Mouse (Mus musculus) lung, embryonic 15.5 days (tissue): ENCODE data around the gene Sart3. TPM values are rescaled to one million over a fixed set of nuclear protein-coding genes. Genes with fewer than 3 reads are reported as not detected.

Experiments used
- ATAC-seq: fragments of 200-750 bp; cut with Nextera tagmentation; 2 replicates; pipeline ENCODE4 v1.8.0; 2017; ENCODE audit warnings: moderate number of reproducible peaks, borderline replicate concordance; ENCODE audit not compliant: low FRiP score, low TSS enrichment; ENCODE audit errors: extremely low read depth
- H3K27ac ChIP-seq: fragments of 300-500 bp; sonication (generic); 2 replicates; pipeline ENCODE4 v1.5.1; 2015; ENCODE audit warnings: moderate library complexity, mild to moderate bottlenecking, inconsistent platforms
- H3K27me3 ChIP-seq: fragments of 300-500 bp; sonication (generic); 2 replicates; pipeline ENCODE4 v1.6.1; 2015; ENCODE audit warnings: inconsistent platforms
- H3K36me3 ChIP-seq: fragments of 300-500 bp; sonication (generic); 2 replicates; pipeline ENCODE4 v1.6.1; 2015; ENCODE audit warnings: inconsistent platforms
- H3K4me1 ChIP-seq: fragments of 300-500 bp; sonication (generic); 2 replicates; pipeline ENCODE4 v1.6.1; 2015; ENCODE audit warnings: inconsistent platforms
- H3K4me2 ChIP-seq: fragments of 300-500 bp; sonication (generic); 2 replicates; pipeline ENCODE4 v1.6.1; 2015; ENCODE audit warnings: inconsistent platforms, mild to moderate bottlenecking, moderate library complexity
- H3K4me3 ChIP-seq: fragments of 300-500 bp; sonication (generic); 2 replicates; pipeline ENCODE4 v1.5.1; 2015; ENCODE audit warnings: mild to moderate bottlenecking, inconsistent platforms
- H3K9ac ChIP-seq: fragments of 300-500 bp; sonication (generic); 2 replicates; pipeline ENCODE4 v1.6.1; 2015; ENCODE audit warnings: inconsistent platforms
- H3K9me3 ChIP-seq: fragments of 300-500 bp; sonication (generic); 2 replicates; pipeline ENCODE4 v1.6.1; 2016; ENCODE audit warnings: inconsistent platforms
- WGBS: fragments of 180-500 bp; shearing (Covaris S2); methylation state at CpG from one replicate; pipeline ENCODE4 v1.1.7; 2015; 5-methylcytosine and 5-hydroxymethylcytosine counted together
- polyA plus RNA-seq: library from polyadenylated mRNA; unstranded; fragments of >200 nt; fragmentation: Nextera tagmentation; extraction: Ambion mirVana; gene quantifications from 2 replicates; pipeline ENCODE4 v1.2.1, GENCODE M21; 2015

Gene Sart3
- polyA plus RNA-seq, 1 experiment from 2014 or later, result 58.8 TPM

- Histone ChIP-seq H3K9ac (no peak overlapping the region), H3K4me1 (peaks cover 17% of the 10 kb centered on the region)
- peak; percentile 81 for ATAC-seq
Observed at GRCm38 (mm10) chr5:113755347-113756030, 16.8 kb downstream of the Sart3 start.

GRCm38 (mm10) chr5:113751521-113752157 lies 20.7 kb downstream of the Sart3 start:
- Histone ChIP-seq H3K36me3 (peaks cover 89% of the 10 kb centered on the region), H3K9ac (no peak overlapping the region), H3K9me3 (no peaks in the 10 kb centered on the region), H3K27me3 (no peaks in the 10 kb centered on the region), H3K4me1 (peaks cover 12% of the 10 kb centered on the region), H3K4me2 (no peak overlapping the region), H3K27ac (no peak overlapping the region), H3K4me3 (no peak overlapping the region)
- WGBS, result 87% methylated on average over 9 of the region's 9 CpGs
- ATAC-seq, result no peak

More at GRCm38 (mm10) chr5:113755347-113756030, 16.8 kb downstream of the Sart3 start:
- no peaks in the 10 kb centered on the region for H3K9me3 ChIP-seq
- no peaks in the 10 kb centered on the region for H3K27me3 ChIP-seq
- H3K27ac ChIP-seq, result peak overlapping the region; percentile 72
- whole genome bisulfite sequencing, result 47% methylated on average over 15 of the region's 15 CpGs
- H3K4me3 ChIP-seq, result no peak overlapping the region
- H3K4me2 ChIP-seq, result no peak overlapping the region
- peaks cover 83% of the 10 kb centered on the region for H3K36me3 ChIP-seq

GRCm38 (mm10) chr5:113748556-113749331 lies 23.6 kb downstream of the Sart3 start:
- 91% methylated on average over 13 of the region's 13 CpGs for WGBS
- no peak overlapping the region for H3K4me3 ChIP-seq
- no peak for ATAC-seq
- no peaks in the 10 kb centered on the region for H3K27me3 ChIP-seq
- no peaks in the 10 kb centered on the region for H3K4me1 ChIP-seq
- no peak overlapping the region for H3K27ac ChIP-seq
- H3K9me3 ChIP-seq, result no peaks in the 10 kb centered on the region
- H3K9ac ChIP-seq, result no peak overlapping the region
- peaks cover 99% of the 10 kb centered on the region for H3K36me3 ChIP-seq
- H3K4me2 ChIP-seq, result no peak overlapping the region

GRCm38 (mm10) chr5:113747629-113748028 lies 24.7 kb downstream of the Sart3 start:
- Histone ChIP-seq H3K36me3 (peaks cover 99% of the 10 kb centered on the region), H3K4me3 (no peak overlapping the region), H3K4me2 (no peak overlapping the region), H3K9me3 (no peaks in the 10 kb centered on the region), H3K27me3 (no peaks in the 10 kb centered on the region), H3K27ac (no peak overlapping the region), H3K4me1 (no peaks in the 10 kb centered on the region), H3K9ac (no peak overlapping the region)
- WGBS, result 95% methylated on average over 5 of the region's 5 CpGs
- no peak for ATAC-seq

DNA sequence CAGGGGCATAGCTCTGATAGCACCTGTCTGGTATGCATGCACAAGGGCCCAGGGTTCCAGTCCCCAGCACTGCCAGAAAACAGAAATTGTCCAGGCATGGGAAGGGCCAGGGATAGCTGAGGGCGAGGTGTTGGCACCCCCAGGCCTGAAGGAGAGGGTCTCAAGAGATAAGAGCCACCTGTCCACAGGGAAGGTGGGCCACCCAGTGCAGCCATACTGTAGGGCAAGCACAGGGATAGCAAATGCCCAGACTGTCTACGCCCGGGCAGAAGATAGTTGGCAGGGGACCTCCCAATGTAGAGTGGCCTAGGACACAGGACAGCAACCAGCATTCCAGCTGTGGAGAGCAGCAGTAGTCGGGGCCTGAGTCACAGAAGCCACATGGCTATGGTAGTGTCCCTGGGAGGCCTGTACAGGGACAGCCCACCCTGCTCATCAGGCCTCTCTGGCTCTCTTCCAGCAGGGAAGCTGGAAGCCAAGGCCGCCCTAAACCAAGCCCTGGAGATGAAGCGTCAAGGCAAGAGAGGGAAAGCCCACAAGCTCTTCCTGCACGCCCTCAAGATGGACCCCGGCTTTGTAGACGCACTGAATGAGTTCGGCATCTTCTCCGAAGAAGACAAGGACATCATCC lies 34.6 kb downstream of the Sart3 start:
- H3K27ac ChIP-seq, result no peak overlapping the region
- 79% methylated on average over 11 of the region's 11 CpGs for WGBS
- ATAC-seq, result no peak
- no peak overlapping the region for H3K4me2 ChIP-seq
- H3K4me1 ChIP-seq, result peaks cover 20% of the 10 kb centered on the region
- H3K27me3 ChIP-seq, result no peaks in the 10 kb centered on the region
- peaks cover 47% of the 10 kb centered on the region for H3K36me3 ChIP-seq
- H3K9ac ChIP-seq, result no peak overlapping the region
- no peaks in the 10 kb centered on the region for H3K9me3 ChIP-seq
- H3K4me3 ChIP-seq, result no peak overlapping the region

DNA sequence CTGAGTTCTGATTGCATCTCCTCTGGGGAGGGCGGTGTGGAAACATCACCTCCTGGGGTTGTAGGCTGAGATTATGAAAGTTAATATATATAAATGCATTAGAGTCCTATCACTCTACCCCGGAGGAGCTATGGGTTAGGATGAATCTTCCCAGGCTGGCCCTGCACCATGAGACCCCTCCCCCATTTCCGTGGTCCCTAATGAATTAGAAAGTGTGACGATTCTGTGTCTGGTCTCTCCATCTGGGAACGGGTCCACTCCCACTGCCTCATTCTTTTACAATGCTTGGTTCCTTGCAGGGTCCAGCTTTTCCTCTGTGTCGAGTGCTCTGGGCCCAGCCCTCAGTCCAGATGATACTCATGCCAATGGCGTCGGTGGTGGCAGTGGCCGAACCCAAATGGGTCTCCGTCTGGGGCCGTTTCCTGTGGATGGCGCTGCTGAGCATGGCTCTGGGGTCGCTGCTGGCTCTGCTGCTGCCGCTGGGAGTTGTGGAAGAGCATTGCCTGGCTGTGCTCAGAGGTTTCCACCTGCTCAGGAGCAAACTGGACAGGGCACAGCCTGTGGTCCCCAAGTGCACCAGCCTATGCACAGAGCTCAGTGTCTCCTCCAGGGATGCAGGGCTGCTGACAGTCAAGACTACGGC lies 35.7 kb downstream of the Sart3 start:
- Histone ChIP-seq H3K9ac (peak overlapping the region; percentile 63), H3K27ac (peak overlapping the region; percentile 93; the same call in 1 of the 2 replicates), H3K4me2 (peak overlapping the region; percentile 86), H3K27me3 (no peaks in the 10 kb centered on the region), H3K4me1 (peaks cover 20% of the 10 kb centered on the region), H3K9me3 (no peaks in the 10 kb centered on the region), H3K36me3 (peaks cover 37% of the 10 kb centered on the region), H3K4me3 (peak overlapping the region; percentile 68)
- 38% methylated on average over 15 of the region's 15 CpGs for WGBS
- no peak for ATAC-seq

GRCm38 (mm10) chr5:113736113-113736502 lies 36.2 kb downstream of the Sart3 start:
- Histone ChIP-seq H3K36me3 (peaks cover 32% of the 10 kb centered on the region), H3K4me3 (peak overlapping the region; percentile 68), H3K4me1 (peaks cover 20% of the 10 kb centered on the region), H3K9ac (peak overlapping the region; percentile 63), H3K27me3 (no peaks in the 10 kb centered on the region), H3K4me2 (peak overlapping the region; percentile 86), H3K9me3 (no peaks in the 10 kb centered on the region), H3K27ac (peak overlapping the region; percentile 93)
- WGBS, result 3% methylated on average over 10 of the region's 10 CpGs
- ATAC-seq, result peak; percentile 5; the same call in 1 of the 2 replicates

DNA sequence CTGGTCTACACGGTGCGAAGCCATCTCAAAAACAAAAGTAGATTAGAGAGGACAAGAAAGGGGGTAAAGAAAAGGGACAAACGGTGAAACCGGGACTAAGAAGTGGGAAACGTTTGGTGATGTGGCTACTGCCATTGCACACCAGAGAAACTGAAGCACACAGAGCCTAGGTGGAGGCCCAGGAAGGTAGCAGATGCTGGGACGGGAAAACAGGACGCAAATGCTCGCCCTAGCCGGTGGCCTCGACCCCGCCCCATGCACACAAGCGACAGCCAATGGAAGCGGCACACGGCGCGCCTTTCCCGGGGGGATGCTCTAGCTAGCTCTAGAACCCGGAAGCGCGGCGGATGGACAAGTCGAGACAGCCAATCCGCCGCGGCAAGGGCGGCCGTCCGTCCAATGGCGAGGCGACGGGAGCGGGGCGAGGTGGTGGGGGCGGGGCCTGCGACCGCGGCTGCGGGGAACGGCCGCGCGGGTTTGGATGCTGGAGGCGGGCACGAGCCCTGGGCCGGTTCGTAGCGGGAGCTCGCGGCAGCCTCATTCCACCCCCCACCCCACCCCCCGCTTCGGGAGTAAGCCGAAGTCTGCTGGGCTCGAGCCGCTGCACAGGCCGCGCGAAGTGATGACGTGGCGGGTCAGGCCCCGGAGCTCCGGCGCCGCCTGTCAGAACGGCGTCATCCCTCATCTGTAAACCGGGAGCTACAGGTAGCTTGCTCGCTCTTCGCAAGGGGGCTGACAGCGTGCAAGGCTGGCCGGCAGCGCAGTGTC lies 36.8 kb downstream of the Sart3 start, which contains the start of gene Ficd:
TSS of gene Ficd (plus strand) at position 459 of the 768 bp plus-strand sequence.
- Histone ChIP-seq H3K9ac (peak within 1 kb of the TSS; percentile 63), H3K4me2 (peak within 1 kb of the TSS; percentile 86), H3K27me3 (no peaks in the 10 kb centered on the region), H3K4me1 (peaks cover 20% of the 10 kb centered on the region), H3K27ac (peak within 1 kb of the TSS; percentile 93), H3K36me3 (peaks cover 26% of the 10 kb centered on the region), H3K9me3 (no peaks in the 10 kb centered on the region), H3K4me3 (peak within 1 kb of the TSS; percentile 68)
- WGBS, result under 1% methylated on average over 71 of the region's 71 CpGs
- ATAC-seq, result peak; percentile 96

GRCm38 (mm10) chr5:113735023-113735344 lies 37.3 kb downstream of the Sart3 start:
- H3K9ac ChIP-seq, result peak overlapping the region; percentile 47
- 23% methylated on average over 7 of the region's 7 CpGs for WGBS
- H3K27me3 ChIP-seq, result no peaks in the 10 kb centered on the region
- peak overlapping the region; percentile 86 for H3K4me2 ChIP-seq
- H3K4me3 ChIP-seq, result peak overlapping the region; percentile 68
- H3K27ac ChIP-seq, result peak overlapping the region; percentile 79
- H3K36me3 ChIP-seq, result peaks cover 22% of the 10 kb centered on the region
- peak; percentile 31; the same call in 1 of the 2 replicates for ATAC-seq
- peaks cover 20% of the 10 kb centered on the region for H3K4me1 ChIP-seq
- no peaks in the 10 kb centered on the region for H3K9me3 ChIP-seq

GRCm38 (mm10) chr5:113734376-113734775 lies 37.9 kb downstream of the Sart3 start:
- no peak for ATAC-seq
- 53% methylated on average over 5 of the region's 5 CpGs for WGBS

More at GRCm38 (mm10) chr5:113734376-113734775, 37.9 kb downstream of the Sart3 start:
- no peak overlapping the region for H3K4me2 ChIP-seq
- no peak overlapping the region for H3K27ac ChIP-seq
- peaks cover 20% of the 10 kb centered on the region for H3K4me1 ChIP-seq
- H3K36me3 ChIP-seq, result peaks cover 16% of the 10 kb centered on the region
- H3K9ac ChIP-seq, result no peak overlapping the region
- H3K9me3 ChIP-seq, result no peaks in the 10 kb centered on the region
- no peaks in the 10 kb centered on the region for H3K27me3 ChIP-seq
- no peak overlapping the region for H3K4me3 ChIP-seq
